Mouse (Mus musculus): Measurements from ENCODE around the gene Cyb5d2.

Gene Cyb5d2

GRCm38 (mm10) chr11:72795455-72796295 is at the start of gene Cyb5d2, which contains the start of gene Zzef1:
Cyb5d2 (minus strand) TSS chr11:72796142.
Zzef1 (plus strand) TSS chr11:72796226.
- peak; percentile 97 for DNase-seq (ENCODE audit: low read depth, low spot score)

- no peak for DNase-seq (ENCODE audit: low read depth, low spot score)
These were observed 49.6 kb upstream of the Cyb5d2 start for GRCm38 (mm10) chr11:72845526-72845925.

- peak; percentile 73 for DNase-seq (ENCODE audit: low read depth, low spot score)
These were observed 47.6 kb upstream of the Cyb5d2 start for GRCm38 (mm10) chr11:72843576-72843975.

- DNase-seq (ENCODE audit: low read depth, low spot score) = peak; percentile 62
These were observed 46.8 kb upstream of the Cyb5d2 start for GRCm38 (mm10) chr11:72842731-72843130.

GRCm38 (mm10) chr11:72829869-72830268 is 33.9 kb upstream of the Cyb5d2 start:
- DNase-seq (ENCODE audit: low read depth, low spot score) = no peak

GRCm38 (mm10) chr11:72821041-72821440 is 25.1 kb upstream of the Cyb5d2 start:
- no peak for DNase-seq (ENCODE audit: low read depth, low spot score)

GRCm38 (mm10) chr11:72818067-72818466 is 22.1 kb upstream of the Cyb5d2 start:
- DNase-seq (ENCODE audit: low read depth, low spot score) = no peak

- DNase-seq (ENCODE audit: low read depth, low spot score) = no peak
These were observed 20.9 kb upstream of the Cyb5d2 start for GRCm38 (mm10) chr11:72816859-72817258.

- DNase-seq (ENCODE audit: low read depth, low spot score) = no peak
These were observed 18.2 kb upstream of the Cyb5d2 start for GRCm38 (mm10) chr11:72814188-72814587.

- no peak for DNase-seq (ENCODE audit: low read depth, low spot score)
These were observed 17.7 kb upstream of the Cyb5d2 start for GRCm38 (mm10) chr11:72813687-72814086.

GRCm38 (mm10) chr11:72807992-72808391 is 12.1 kb upstream of the Cyb5d2 start:
- peak; percentile 26 for DNase-seq (ENCODE audit: low read depth, low spot score)

- DNase-seq (ENCODE audit: low read depth, low spot score) = no peak
These were observed 10.6 kb upstream of the Cyb5d2 start for GRCm38 (mm10) chr11:72806556-72806955.

- no peak for DNase-seq (ENCODE audit: low read depth, low spot score)
These were observed 9.3 kb upstream of the Cyb5d2 start for GRCm38 (mm10) chr11:72805232-72805631.

- no peak for DNase-seq (ENCODE audit: low read depth, low spot score)
These were observed 8.6 kb upstream of the Cyb5d2 start for GRCm38 (mm10) chr11:72804586-72804985.

GRCm38 (mm10) chr11:72803038-72803437 is 7.1 kb upstream of the Cyb5d2 start:
- DNase-seq (ENCODE audit: low read depth, low spot score) = no peak

GRCm38 (mm10) chr11:72801182-72801581 is 5.2 kb upstream of the Cyb5d2 start:
- no peak for DNase-seq (ENCODE audit: low read depth, low spot score)

GRCm38 (mm10) chr11:72798112-72798511 is 2.2 kb upstream of the Cyb5d2 start:
- DNase-seq (ENCODE audit: low read depth, low spot score) = no peak

GRCm38 (mm10) chr11:72796773-72797338 is 914 bp upstream of the Cyb5d2 start:
- no peak for DNase-seq (ENCODE audit: low read depth, low spot score)

GRCm38 (mm10) chr11:72796296-72796687 is 350 bp upstream of the Cyb5d2 start:
- DNase-seq (ENCODE audit: low read depth, low spot score) = no peak

- DNase-seq (ENCODE audit: low read depth, low spot score) = peak; percentile 63
These were observed 840 bp downstream of the Cyb5d2 start for GRCm38 (mm10) chr11:72795149-72795454.

- DNase-seq (ENCODE audit: low read depth, low spot score) = peak; percentile 88
These were observed 3.9 kb downstream of the Cyb5d2 start for GRCm38 (mm10) chr11:72792033-72792432.

- no peak for DNase-seq (ENCODE audit: low read depth, low spot score)
These were observed 13.4 kb downstream of the Cyb5d2 start for GRCm38 (mm10) chr11:72782503-72782902.

GRCm38 (mm10) chr11:72782103-72782502 is 13.8 kb downstream of the Cyb5d2 start:
- no peak for DNase-seq (ENCODE audit: low read depth, low spot score)

All from 3T3-L1 (cell line).